29 mouse cellular contexts compared by ENCODE assay signal in the genomic region with DNA sequence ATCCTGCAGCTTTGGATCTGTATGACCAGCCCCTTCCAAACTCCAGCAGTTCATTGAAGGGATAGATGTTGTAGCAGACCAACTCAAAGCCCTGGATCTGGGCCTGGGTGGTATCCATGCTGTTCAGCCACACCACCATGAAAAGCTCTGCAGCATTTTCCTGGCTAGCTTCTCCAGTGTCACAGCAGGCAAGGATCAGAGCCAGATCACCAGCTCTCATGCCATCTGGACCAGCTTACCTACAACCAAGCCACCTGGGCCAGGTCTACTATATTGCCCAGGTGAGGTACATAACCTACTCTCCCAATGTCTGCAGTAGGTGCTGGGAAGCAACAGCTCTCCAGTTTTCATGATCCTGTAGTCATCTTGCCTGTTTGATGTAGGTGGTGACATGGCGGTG.
"Had no signal": no experiment of that assay in that cellular context is flagged by ENCODE, and none has a peak within 500 bp of the region (broad histone marks: within the 10 kb centered on the region; RNA-seq: fewer than 3 reads in every experiment).

No protein-coding gene starts in this region.

- H3K27ac ChIP-seq: heart, adult 2 months; heart, embryonic 13.5 days; heart, embryonic 15.5 days; hindbrain, embryonic 13.5 days; hindbrain, embryonic 15.5 days; hindbrain, postnatal 0 days; kidney, embryonic 15.5 days; kidney, postnatal 0 days; limb, embryonic 10.5 days; limb, embryonic 12.5 days; liver, embryonic 13.5 days; liver, embryonic 15.5 days had no signal

- H3K4me3 ChIP-seq: heart, adult 2 months; heart, embryonic 13.5 days; heart, embryonic 15.5 days; hindbrain, embryonic 13.5 days; hindbrain, embryonic 15.5 days; kidney, embryonic 15.5 days; limb, embryonic 10.5 days; limb, embryonic 12.5 days; liver, embryonic 13.5 days; liver, embryonic 15.5 days had no signal

- H3K9me3 ChIP-seq: heart, embryonic 13.5 days; heart, embryonic 15.5 days; hindbrain, embryonic 13.5 days; hindbrain, embryonic 15.5 days; kidney, embryonic 15.5 days; limb, embryonic 10.5 days; limb, embryonic 12.5 days; liver, embryonic 13.5 days; liver, embryonic 15.5 days had no signal

- H3K4me2 ChIP-seq: heart, embryonic 11.5 days; heart, embryonic 13.5 days; heart, embryonic 15.5 days; hindbrain, embryonic 13.5 days; hindbrain, embryonic 15.5 days; kidney, embryonic 15.5 days; limb, embryonic 12.5 days; liver, embryonic 11.5 days; liver, embryonic 13.5 days; liver, embryonic 15.5 days had no signal

- H3K4me1 ChIP-seq: heart, embryonic 13.5 days; heart, embryonic 15.5 days; hindbrain, embryonic 13.5 days; hindbrain, embryonic 15.5 days; kidney, embryonic 15.5 days; limb, embryonic 10.5 days; limb, embryonic 12.5 days; liver, embryonic 13.5 days; liver, embryonic 15.5 days had no signal

- H3K27me3 ChIP-seq: heart, embryonic 13.5 days; heart, embryonic 15.5 days; hindbrain, embryonic 13.5 days; hindbrain, embryonic 15.5 days; kidney, embryonic 15.5 days; limb, embryonic 12.5 days; liver, embryonic 13.5 days; liver, embryonic 15.5 days had no signal

- H3K9ac ChIP-seq: heart, embryonic 13.5 days; heart, embryonic 15.5 days; hindbrain, embryonic 13.5 days; hindbrain, embryonic 15.5 days; kidney, embryonic 15.5 days; limb, embryonic 12.5 days; liver, embryonic 13.5 days; liver, embryonic 15.5 days; liver, postnatal 0 days had no signal

- DNase-seq: gastrocnemius, postnatal 10 days; gastrocnemius, postnatal 36 days; heart, adult 11 months; heart, adult 2 months; heart, postnatal 14 days; heart, postnatal 36 days; kidney, adult 11 months; kidney, adult 2 months; kidney, adult 9 months; kidney, postnatal 14 days; kidney, postnatal 36 days; layer of hippocampus, adult 9-11 months; layer of hippocampus, postnatal 36 days; liver; liver, embryonic 13.5 days; liver, postnatal 0 days had no signal

- H3K36me3 ChIP-seq: heart, embryonic 13.5 days; heart, embryonic 15.5 days; hindbrain, embryonic 13.5 days; hindbrain, embryonic 15.5 days; kidney, embryonic 15.5 days; limb, embryonic 10.5 days; limb, embryonic 12.5 days; liver, embryonic 13.5 days; liver, embryonic 15.5 days had no signal

- ATAC-seq: hindbrain, postnatal 0 days; intestine, embryonic 16.5 days; liver, postnatal 0 days had no signal
